Mouse (Mus musculus): ENCODE data around the gene Icam4. TPM values are rescaled to one million over a fixed set of nuclear protein-coding genes. Genes with fewer than 3 reads are reported as not detected.

The Icam4 gene
- 20.4 and 20.9 TPM in 2 replicates for polyA plus RNA-seq (2012; rRNA removed)

GRCm38 (mm10) chr9:21029291-21030054, at the start of gene Icam4:
Gene Icam4 (plus strand): TSS chr9:21029373.

DNA sequence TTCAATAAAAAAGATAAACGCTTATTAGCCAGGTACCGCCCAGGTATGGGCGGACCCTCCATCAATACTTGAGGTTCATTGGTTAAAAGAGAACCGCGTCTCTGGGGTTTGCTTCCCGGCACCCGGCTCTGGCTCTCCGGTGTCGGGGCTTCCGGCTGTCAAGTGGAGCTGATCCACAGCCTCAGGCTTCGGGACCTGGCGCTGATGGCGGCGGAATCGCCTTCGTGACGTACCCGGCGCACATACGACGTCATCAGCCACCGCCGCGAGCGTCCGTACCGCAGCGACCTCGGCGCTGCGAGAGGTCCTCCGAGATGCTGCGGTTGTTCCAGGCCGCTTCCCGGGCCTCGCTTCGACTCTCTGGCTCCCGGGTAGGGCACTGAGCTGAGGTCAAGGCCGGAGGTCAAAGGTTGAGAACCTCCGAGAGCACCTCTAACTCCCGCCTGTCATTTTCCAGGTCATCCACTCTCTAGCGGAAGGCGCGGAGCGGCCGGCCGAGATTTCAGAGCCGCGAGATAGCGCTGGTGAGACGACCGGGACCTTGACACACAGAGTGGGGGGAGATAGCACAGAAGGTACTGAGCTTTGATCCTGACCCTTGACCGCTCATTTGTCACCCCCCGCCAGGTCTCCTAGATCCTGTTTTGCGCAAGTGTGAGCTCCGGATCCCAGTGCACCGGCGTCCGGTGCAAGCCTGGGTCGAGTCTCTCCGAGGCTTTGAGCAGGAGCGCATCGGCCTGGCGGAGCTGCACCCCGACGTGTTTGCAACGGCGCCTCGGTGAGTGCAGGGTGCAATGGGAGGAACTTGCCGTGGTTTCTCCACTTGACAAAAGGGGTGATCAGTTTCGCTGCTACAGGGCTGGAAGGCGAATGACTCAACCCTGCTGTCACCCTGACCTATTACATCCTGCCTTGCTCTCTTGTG, 26.3 kb upstream of the Icam4 start, which contains the start of gene Mrpl4:
Mrpl4 (plus strand) TSS at position 112 of the 925 bp plus-strand sequence.

GRCm38 (mm10) chr9:21015571-21016130, 13.5 kb upstream of the Icam4 start, which contains the start of gene Icam1:
Gene Icam1 (plus strand): TSS chr9:21015985.

DNA sequence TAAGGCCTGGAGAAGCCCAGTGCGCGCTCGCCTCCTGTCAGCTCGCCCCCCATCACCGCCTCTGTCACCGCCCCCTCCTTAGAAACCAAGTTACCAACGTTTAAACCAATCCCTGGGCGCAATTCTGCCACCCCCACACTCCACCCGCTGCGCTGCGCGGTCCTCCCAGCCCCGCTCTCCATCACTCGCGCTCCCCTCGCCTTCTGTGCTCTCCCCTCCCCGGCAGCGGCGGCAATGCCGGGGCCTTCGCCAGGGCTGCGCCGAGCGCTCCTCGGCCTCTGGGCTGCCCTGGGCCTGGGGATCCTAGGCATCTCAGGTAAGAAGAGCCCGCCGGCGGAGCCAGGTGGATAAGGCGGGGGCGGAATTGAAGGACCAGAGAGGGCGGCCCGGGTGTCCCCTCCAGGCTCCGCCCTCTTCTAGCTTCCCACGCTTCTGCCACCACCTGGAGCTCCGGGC, 2.8 kb downstream of the Icam4 start, which contains the start of gene Icam5:
Icam5 (plus strand) TSS at position 178 of the 456 bp plus-strand sequence.

GRCm38 (mm10) chr9:21067006-21067684, 38.0 kb downstream of the Icam4 start, which contains the start of gene Zglp1:
Gene Zglp1 (minus strand): TSS chr9:21067093.

DNA sequence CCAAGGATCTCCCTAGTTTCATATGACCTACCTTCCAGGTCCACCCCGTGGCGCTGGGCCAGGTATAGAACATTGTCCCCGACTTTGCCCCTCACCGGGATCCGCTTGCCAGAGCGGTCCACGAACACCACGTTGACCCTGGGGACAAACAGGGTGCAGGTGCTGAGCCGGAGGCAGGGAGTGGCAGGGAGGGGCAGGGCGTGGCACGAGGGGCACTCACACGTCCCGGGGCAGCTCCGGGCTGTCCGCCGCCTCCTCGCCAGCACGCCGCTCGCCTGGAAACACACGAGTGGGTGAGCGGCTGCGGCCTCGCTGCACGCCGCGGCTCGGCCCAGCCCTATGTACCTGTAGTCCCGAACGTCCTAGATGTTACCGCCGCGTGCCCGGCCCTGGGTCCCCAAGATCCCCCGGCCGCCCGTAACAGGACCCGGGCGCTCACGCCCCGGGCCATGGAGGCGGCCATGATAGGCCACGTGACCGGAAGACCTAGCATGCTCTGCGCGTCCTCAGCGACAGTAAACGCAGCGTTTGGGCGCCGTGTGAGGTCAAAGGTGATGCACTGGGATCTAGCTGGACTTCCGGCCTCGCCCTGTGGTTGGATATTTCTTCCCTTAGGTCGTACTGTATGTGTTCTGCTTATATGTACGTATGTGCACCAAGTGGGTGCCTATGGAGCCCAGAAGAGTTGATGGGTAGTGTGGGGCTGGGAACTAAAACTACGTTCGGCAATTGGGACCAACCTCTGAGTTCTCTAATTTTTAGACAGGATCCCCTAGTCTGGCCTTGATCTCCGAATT, 44.1 kb downstream of the Icam4 start, which contains the start of the genes Gm49373 and Fdx1l:
Gm49373 (minus strand) TSS at position 53 of the 797 bp plus-strand sequence.
Fdx1l (minus strand) TSS at position 571 of the 797 bp plus-strand sequence.

Other genes starting within 250 kb of the Icam4 start
- gene Col5a3, start 214.3 kb upstream of the Icam4 start, polyA plus RNA-seq (2012; rRNA removed): 1.7 and 1.8 TPM in 2 replicates
- gene Rdh8, start 210.9 kb upstream of the Icam4 start, polyA plus RNA-seq (2012; rRNA removed): not detected in 2 replicates
- gene A230050P20Rik, start 160.7 kb upstream of the Icam4 start, polyA plus RNA-seq (2012; rRNA removed): 39.6 and 46.0 TPM in 2 replicates
- 12.0 and 12.6 TPM in 2 replicates for gene Angptl6, start 149.6 kb upstream of the Icam4 start, polyA plus RNA-seq (2012; rRNA removed)
- gene Ppan, start 141.2 kb upstream of the Icam4 start, polyA plus RNA-seq (2012; rRNA removed): 46.3 and 57.8 TPM in 2 replicates
- 76.5 and 83.2 TPM in 2 replicates for gene Eif3g, start 130.8 kb upstream of the Icam4 start, polyA plus RNA-seq (2012; rRNA removed)
- 25.1 and 28.7 TPM in 2 replicates for gene Dnmt1, start 69.5 kb upstream of the Icam4 start, polyA plus RNA-seq (2012; rRNA removed)
- gene S1pr2, start 52.6 kb upstream of the Icam4 start, polyA plus RNA-seq (2012; rRNA removed): 1.5 and 1.7 TPM in 2 replicates
- gene Mrpl4, start 26.6 kb upstream of the Icam4 start, polyA plus RNA-seq (2012; rRNA removed): 26.8 and 27.0 TPM in 2 replicates
- 10.1 and 10.5 TPM in 2 replicates for gene Icam1, start 13.4 kb upstream of the Icam4 start, polyA plus RNA-seq (2012; rRNA removed)
- 0.29 and 0.32 TPM in 2 replicates for gene Icam5, start 2.7 kb downstream of the Icam4 start, polyA plus RNA-seq (2012; rRNA removed)
- 0.14 TPM in 1 of 2 replicates, not detected in the other for gene Zglp1, start 37.7 kb downstream of the Icam4 start, polyA plus RNA-seq (2012; rRNA removed)
- 0.42 TPM in 2 replicates for gene Gm49373, start 43.7 kb downstream of the Icam4 start, polyA plus RNA-seq (2012; rRNA removed)
- 25.0 and 27.6 TPM in 2 replicates for gene Fdx1l, start 44.2 kb downstream of the Icam4 start, polyA plus RNA-seq (2012; rRNA removed)
- gene Gm38431, start 62.6 kb downstream of the Icam4 start, polyA plus RNA-seq (2012; rRNA removed): 1.0 and 1.2 TPM in 2 replicates
- gene Raver1, start 62.6 kb downstream of the Icam4 start, polyA plus RNA-seq (2012; rRNA removed): 14.5 and 16.7 TPM in 2 replicates
- gene Tyk2, start 101.9 kb downstream of the Icam4 start, polyA plus RNA-seq (2012; rRNA removed): 7.8 and 8.0 TPM in 2 replicates
- gene Cdc37, start 120.6 kb downstream of the Icam4 start, polyA plus RNA-seq (2012; rRNA removed): 88.6 and 96.9 TPM in 2 replicates
- gene Pde4a, start 136.3 kb downstream of the Icam4 start, polyA plus RNA-seq (2012; rRNA removed): 1.5 and 1.6 TPM in 2 replicates
- 17.2 and 17.3 TPM in 2 replicates for gene Keap1, start 210.0 kb downstream of the Icam4 start, polyA plus RNA-seq (2012; rRNA removed)
- gene S1pr5, start 219.1 kb downstream of the Icam4 start, polyA plus RNA-seq (2012; rRNA removed): 0.10 TPM in 2 replicates
- gene Atg4d, start 235.9 kb downstream of the Icam4 start, polyA plus RNA-seq (2012; rRNA removed): 28.1 and 29.4 TPM in 2 replicates